Mouse (Mus musculus) inflammation-experienced regulatory T-cells, adult 6 months (primary cell): ENCODE results near the gene Arid4a. TPM values are rescaled to one million over a fixed set of nuclear protein-coding genes. Genes with fewer than 3 reads are reported as not detected.

Source experiments
- polyA plus RNA-seq, 3 experiments: library from polyadenylated mRNA; unstranded; fragments of 100-300 nt; shearing (Covaris generic); gene quantifications; one replicate each; pipeline ENCODE4 v1.2.1; 2017

The Arid4a gene
- polyA plus RNA-seq, 3 experiments from 2014 or later = 83.6 to 104 (median 99.6) TPM

Other genes starting within 250 kb of the Arid4a start
- 10 to 100 TPM in 2 of 3 experiments, 1 to 10 TPM in 1; 9.1 to 17.7 (median 13.8) TPM for gene Frmd6, start 190.5 kb upstream of the Arid4a start, polyA plus RNA-seq
- gene Actr10, start 78.1 kb upstream of the Arid4a start, polyA plus RNA-seq = 100 to 1,000 TPM; 195 to 260 (median 256) TPM
- gene Psma3, start 41.4 kb upstream of the Arid4a start, polyA plus RNA-seq = 100 to 1,000 TPM; 348 to 426 (median 406) TPM
- gene Tomm20l, start 95.4 kb downstream of the Arid4a start, polyA plus RNA-seq = not detected
- 10 to 100 TPM; 30.4 to 48.3 (median 38.9) TPM for gene Timm9, start 120.7 kb downstream of the Arid4a start, polyA plus RNA-seq
- gene 2700049A03Rik, start 120.9 kb downstream of the Arid4a start, polyA plus RNA-seq = 10 to 100 TPM in 2 of 3 experiments, 1 to 10 TPM in 1; 8.3 to 13.9 (median 11.3) TPM